Mouse (Mus musculus) kidney, adult 2 months (tissue): ENCODE measurements at regions not wholly inside any gene's neighbourhood (a gene's known extent, or its start where the extent isn't known, plus 50 kb on each side); places are given as distances from the start of the nearest gene placed in this dataset.

Experiments
- CTCF ChIP-seq: fragments of 200-500 bp; conservative IDR thresholded peaks from 2 replicates; pipeline ENCODE4 v1.5.1; 2011; ENCODE audit warnings: low read depth, mild to moderate bottlenecking, control low read depth, low read length, moderate library complexity, mixed read lengths; ENCODE audit not compliant: insufficient read depth, insufficient read length
- POLR2A ChIP-seq: fragments of 200-500 bp; IDR thresholded peaks from one replicate; pipeline ENCODE4 v1.6.1; 2011; ENCODE audit warnings: low read depth, low read length, control low read depth

DNA sequence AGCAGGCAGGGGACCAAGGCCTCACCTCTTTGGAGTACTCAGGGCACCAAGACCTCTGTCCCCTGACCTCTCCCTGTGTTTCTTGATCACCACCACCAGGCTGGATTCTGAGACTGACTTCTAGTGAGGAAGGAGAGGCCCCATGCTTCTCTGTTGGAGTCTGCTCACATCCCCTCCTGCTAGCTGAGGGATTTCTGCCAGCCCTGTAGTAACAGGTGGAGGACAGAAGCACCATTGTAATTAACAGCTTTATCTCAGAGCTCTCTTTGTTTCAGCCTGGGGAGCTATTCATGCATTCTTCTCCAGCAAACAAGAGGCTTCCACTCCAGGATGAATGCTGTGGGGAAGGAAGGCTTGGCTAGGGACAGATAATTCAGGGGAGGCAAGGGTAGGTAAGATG is 392.2 kb downstream of the Tbc1d22a start:
- no peak for TF ChIP-seq CTCF
- TF ChIP-seq POLR2A = no peak
